Mouse (Mus musculus) ES-Bruce4 (cell line): ENCODE results near the gene Ece1.

Source experiments
- CTCF ChIP-seq: IDR thresholded peaks from one replicate; pipeline ENCODE4 v1.8.1; 2011; ENCODE audit warnings: low read depth, low read length
- POLR2A ChIP-seq: IDR thresholded peaks from one replicate; pipeline ENCODE4 v1.8.1; 2011; ENCODE audit warnings: low read length; ENCODE audit not compliant: insufficient read depth

DNA sequence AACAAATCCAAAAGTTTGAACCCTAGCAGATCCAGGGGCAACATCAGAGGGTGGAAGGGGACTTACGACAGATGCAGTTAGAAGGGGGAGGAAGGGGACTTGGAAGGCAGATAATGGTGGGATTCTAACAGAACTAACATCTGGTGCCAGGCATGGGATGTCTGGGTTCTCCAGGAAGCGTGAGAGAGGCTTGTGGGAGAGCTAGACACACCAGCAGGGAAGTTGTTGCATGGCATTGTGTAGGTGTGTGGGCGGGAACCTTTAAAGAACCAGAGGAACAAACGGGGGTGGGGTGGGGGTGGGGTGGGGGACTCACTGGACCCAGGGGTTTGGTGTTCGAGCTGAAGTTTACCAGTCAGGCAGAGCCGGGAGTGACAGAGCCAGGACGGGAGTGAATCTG lies 12.3 kb downstream of the Ece1 start:
- no peak for TF ChIP-seq CTCF
- TF ChIP-seq POLR2A, result no peak
